Mouse (Mus musculus): Measurements from ENCODE around the gene Arg1. TPM values are rescaled to one million over a fixed set of nuclear protein-coding genes. Genes with fewer than 3 reads are reported as not detected.

The Arg1 gene
- polyA plus RNA-seq (2015; fragmentation: Illumina TruSeq; extraction: RNeasy Lipid Tissue Mini Kit (QIAGEN cat#74804); ENCODE audit: insufficient read depth, low replicate concordance), result 0.21 TPM

GRCm38 (mm10) chr10:24926962-24927720, at the start of gene Arg1:
Arg1 (minus strand) TSS chr10:24927484.

GRCm38 (mm10) chr10:24869760-24870290, 57.5 kb downstream of the Arg1 start, which contains the start of gene Med23:
Med23 (plus strand) TSS chr10:24869986.

Other genes with a start within 250 kb of the Arg1 start
- gene Enpp1, start 215.3 kb downstream of the Arg1 start, polyA plus RNA-seq (2015; fragmentation: Illumina TruSeq; extraction: RNeasy Lipid Tissue Mini Kit (QIAGEN cat#74804); ENCODE audit: insufficient read depth, low replicate concordance), result 20.1 TPM
- gene Enpp3, start 84.7 kb downstream of the Arg1 start, polyA plus RNA-seq (2015; fragmentation: Illumina TruSeq; extraction: RNeasy Lipid Tissue Mini Kit (QIAGEN cat#74804); ENCODE audit: insufficient read depth, low replicate concordance), result 0.66 TPM
- 30.6 TPM for gene Med23, start 57.5 kb downstream of the Arg1 start, polyA plus RNA-seq (2015; fragmentation: Illumina TruSeq; extraction: RNeasy Lipid Tissue Mini Kit (QIAGEN cat#74804); ENCODE audit: insufficient read depth, low replicate concordance)

All from spleen, adult 10 weeks (tissue).